Comparison of ENCODE assay signal across 7 mouse cellular contexts in the genomic region with DNA sequence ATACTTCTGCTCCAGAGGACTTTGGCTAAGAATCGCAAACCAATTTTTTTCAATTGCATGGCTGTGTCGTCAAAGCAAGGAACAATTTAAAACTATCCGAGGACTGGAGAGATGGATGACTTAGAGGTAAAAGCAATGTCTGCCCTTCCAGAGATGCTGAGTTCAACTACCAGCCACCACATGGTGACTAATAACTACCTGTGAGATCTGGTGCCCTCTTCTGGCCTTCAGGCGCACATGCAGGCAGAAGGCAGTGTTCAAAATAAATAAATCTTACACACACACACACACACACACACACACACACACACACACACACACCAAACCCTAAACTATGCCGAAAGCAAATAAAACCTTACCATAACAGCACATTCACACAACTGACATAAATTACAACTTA.
A peak's percentile ranks its signal among the peaks of the same experiment; 100 is the strongest.
DNase-seq lines count a peak whose midpoint lies in the region; ATAC-seq and TF ChIP-seq lines count a peak whose summit lies in the region.

No protein-coding gene starts in this region.

- TF ChIP-seq CTCF in brain, embryonic 14.5 days (IDR thresholded peaks at IDR 0.05; ENCODE audit: borderline replicate concordance, extremely low read depth, insufficient read depth, insufficient read length) = peak; percentile 39; the same call in 1 of the 2 replicates
- peak; percentile 64 for TF ChIP-seq CTCF in liver, embryonic 14.5 days (IDR thresholded peaks at IDR 0.05; ENCODE audit: low read depth)

- no peak for TF ChIP-seq POLR2A in brain, embryonic 14.5 days (IDR thresholded peaks at IDR 0.05; ENCODE audit: borderline replicate concordance, extremely low read depth, insufficient read depth, insufficient read length, poor library complexity, severe bottlenecking)

- no peak overlapping the region for H3K9ac ChIP-seq in kidney, embryonic 16.5 days (replicated peaks; ENCODE audit: low read length)
- H3K9ac ChIP-seq in liver, embryonic 14.5 days (replicated peaks) = no peak overlapping the region

- no peak for ATAC-seq in kidney, embryonic 16.5 days (ENCODE audit: low FRiP score, low TSS enrichment)
- no peak for ATAC-seq in liver, embryonic 14.5 days (ENCODE audit: insufficient read depth)

- H3K4me3 ChIP-seq in kidney, embryonic 16.5 days (ENCODE audit: low read length) = no peak overlapping the region
- H3K4me3 ChIP-seq in liver, embryonic 14.5 days (ENCODE audit: insufficient read depth in 1 of 2, low read depth in 2 of 2, low read length in 2 of 2) = no peak overlapping the region

- H3K4me2 ChIP-seq in kidney, embryonic 16.5 days (replicated peaks; ENCODE audit: low read depth, low read length) = no peak overlapping the region
- no peak overlapping the region for H3K4me2 ChIP-seq in liver, embryonic 14.5 days (ENCODE audit: low read depth)

- H3K36me3 ChIP-seq in kidney, embryonic 16.5 days (ENCODE audit: insufficient read depth, low read length) = peaks cover 5% of the 10 kb centered on the region
- H3K36me3 ChIP-seq in liver, embryonic 14.5 days (replicated peaks; ENCODE audit: control insufficient read depth, insufficient read depth, low read depth) = no peaks in the 10 kb centered on the region

- no peaks in the 10 kb centered on the region; the same call in 1 of the 2 replicates for H3K27me3 ChIP-seq in kidney, embryonic 16.5 days (ENCODE audit: insufficient read depth, low read length)
- H3K27me3 ChIP-seq in liver, embryonic 14.5 days (ENCODE audit: control insufficient read depth, insufficient read depth, low read length) = no peaks in the 10 kb centered on the region

- no peaks in the 10 kb centered on the region for H3K4me1 ChIP-seq in kidney, embryonic 16.5 days (ENCODE audit: insufficient read depth, low read length)
- H3K4me1 ChIP-seq in liver, embryonic 14.5 days (replicated peaks; ENCODE audit: control insufficient read depth in 2 of 2, insufficient read depth in 2 of 2, low read length in 1 of 2) = no peaks in the 10 kb centered on the region

- DNase-seq in kidney, adult 18-20 months = peak; percentile 6
- DNase-seq in ES-CJ7 (ENCODE audit: low read depth, low spot score) = peak; percentile 65
- peak; percentile 14 for DNase-seq in brain, embryonic 14.5 days (ENCODE audit: low read depth)
- DNase-seq in liver, embryonic 14.5 days (ENCODE audit: low read depth in 3 of 3, low spot score in 3 of 3) = no peak
- DNase-seq in right cerebral cortex, postnatal 10 days (ENCODE audit: low spot score in 2 of 2) = no peak
- no peak for DNase-seq in left cerebral cortex, adult 9 months (ENCODE audit: low spot score in 2 of 2)

- WGBS in kidney, embryonic 16.5 days = 78% methylated on average over 5 of the region's 5 CpGs
- WGBS in liver, embryonic 14.5 days (ENCODE audit: insufficient replicate concordance) = 71% methylated on average over 5 of the region's 5 CpGs

- no peaks in the 10 kb centered on the region for H3K9me3 ChIP-seq in kidney, embryonic 16.5 days (ENCODE audit: low read length)
- no peaks in the 10 kb centered on the region for H3K9me3 ChIP-seq in liver, embryonic 14.5 days (ENCODE audit: control insufficient read depth, low read length)

- no peak overlapping the region for H3K27ac ChIP-seq in kidney, embryonic 16.5 days (ENCODE audit: low read length)
- H3K27ac ChIP-seq in liver, embryonic 14.5 days = no peak overlapping the region

- TF ChIP-seq EP300 in liver, embryonic 14.5 days (IDR thresholded peaks at IDR 0.05; ENCODE audit: low read depth) = no peak

Comparison
In these comparisons a context has a peak if more than half of its experiments do, and no peak if none do; other contexts are left out.
1. DNase-seq: peak in kidney, adult 18-20 months (single experiment), ES-CJ7 (single experiment) and brain, embryonic 14.5 days (single experiment); none in liver, embryonic 14.5 days (0 of 3), right cerebral cortex, postnatal 10 days (0 of 2) and left cerebral cortex, adult 9 months (0 of 2).